Mouse (Mus musculus) embryonic facial prominence, embryonic 14.5 days (tissue): Measurements from ENCODE around the gene Daam1. TPM values are rescaled to one million over a fixed set of nuclear protein-coding genes. Genes with fewer than 3 reads are reported as not detected.
A peak's percentile ranks its signal among the peaks of the same experiment; 100 is the strongest.

Experiments
- ATAC-seq: fragments of 200-750 bp; cut with Nextera tagmentation; 2 replicates; pipeline ENCODE4 v1.8.0; 2017; ENCODE audit warnings: low read depth, moderate number of reproducible peaks, moderate TSS enrichment
- DNase-seq: peaks from one replicate; pipeline ENCODE4 v3.0.0-alpha.2; 2015; ENCODE audit warnings: low spot score
- H3K27ac ChIP-seq: fragments of 300-500 bp; sonication (generic); replicated peaks from 2 replicates; pipeline ENCODE4 v1.5.1; 2014; ENCODE audit warnings: low read depth, mild to moderate bottlenecking, low read length, moderate library complexity
- H3K27me3 ChIP-seq: fragments of 300-500 bp; sonication (generic); replicated peaks from 2 replicates; pipeline ENCODE4 v1.6.1; 2014; ENCODE audit warnings: low read length; ENCODE audit not compliant: control insufficient read depth, insufficient read depth
- H3K36me3 ChIP-seq: fragments of 300-500 bp; sonication (generic); 2 replicates; pipeline ENCODE4 v1.6.1; 2014; ENCODE audit warnings: low read length, mixed read lengths; ENCODE audit not compliant: control insufficient read depth, insufficient read depth
- H3K4me1 ChIP-seq: fragments of 300-500 bp; sonication (generic); 2 replicates; pipeline ENCODE4 v1.6.1; 2014; ENCODE audit warnings: antibody characterized with exemption, low read length; ENCODE audit not compliant: control insufficient read depth, insufficient read depth
- H3K4me2 ChIP-seq: fragments of 300-500 bp; sonication (generic); 2 replicates; pipeline ENCODE4 v1.6.1; 2014; ENCODE audit warnings: low read depth, mild to moderate bottlenecking, low read length, moderate library complexity, mixed read lengths
- H3K4me3 ChIP-seq: fragments of 300-500 bp; sonication (generic); 2 replicates; pipeline ENCODE4 v1.5.1; 2014; ENCODE audit warnings: low read depth, mild to moderate bottlenecking, low read length
- H3K9ac ChIP-seq: fragments of 300-500 bp; sonication (generic); 2 replicates; pipeline ENCODE4 v1.6.1; 2014; ENCODE audit warnings: low read depth, mild to moderate bottlenecking, low read length, moderate library complexity, mixed read lengths
- H3K9me3 ChIP-seq: fragments of 300-500 bp; sonication (generic); 2 replicates; pipeline ENCODE4 v1.6.1; 2016; ENCODE audit warnings: low read length; ENCODE audit not compliant: control insufficient read depth
- WGBS: fragments of 180-500 bp; shearing (Covaris S2); extraction: QIAGEN DNeasy Blood & Tissue Kit; methylation state at CpG from one replicate; pipeline ENCODE4 v1.1.7; 2014; 5-methylcytosine and 5-hydroxymethylcytosine counted together
- polyA plus RNA-seq: library from polyadenylated mRNA; unstranded; fragments of >200 nt; fragmentation: Nextera tagmentation; extraction: Ambion mirVana; gene quantifications from 2 replicates; pipeline ENCODE4 v1.2.1, GENCODE M21; 2014

Gene Daam1
- polyA plus RNA-seq, 1 experiment from 2014 or later: 11.0 TPM

- Histone ChIP-seq H3K27me3 (no peaks in the 10 kb centered on the region), H3K36me3 (no peaks in the 10 kb centered on the region), H3K9ac (no peak overlapping the region), H3K9me3 (no peaks in the 10 kb centered on the region), H3K4me3 (no peak overlapping the region), H3K27ac (no peak overlapping the region), H3K4me2 (peak overlapping the region; percentile 7), H3K4me1 (peaks cover 31% of the 10 kb centered on the region; the same call in 1 of the 2 replicates)
- ATAC-seq (peak; percentile 61; the same call in 1 of the 2 replicates), DNase-seq (peak; percentile 72)
- 3% methylated on average over 7 of the region's 7 CpGs for WGBS
These were observed 34.4 kb upstream of the Daam1 start for GRCm38 (mm10) chr12:71796517-71796916.

DNA sequence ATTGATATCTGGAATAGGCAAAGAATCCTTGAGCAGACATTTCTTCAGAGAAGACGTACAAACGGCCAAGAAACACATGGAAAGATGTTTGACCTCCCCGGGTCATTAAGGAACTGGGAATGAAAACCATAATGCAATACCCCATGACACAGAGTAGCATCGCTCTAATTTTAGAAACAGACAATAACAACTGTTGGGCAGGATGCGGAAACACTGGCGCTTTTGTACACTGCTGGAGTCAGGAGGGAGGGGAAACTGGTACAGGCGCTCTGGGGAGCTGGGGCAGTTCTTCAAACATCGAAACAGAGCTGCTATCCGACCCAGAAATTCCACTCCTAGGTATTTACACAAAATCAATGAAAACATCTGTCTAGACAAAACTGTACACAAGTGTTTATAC is 23.6 kb upstream of the Daam1 start:
- 42% methylated on average over 9 of the region's 9 CpGs for WGBS
- Histone ChIP-seq H3K4me3 (no peak overlapping the region), H3K9ac (no peak overlapping the region), H3K4me1 (peaks cover 6% of the 10 kb centered on the region; the same call in 1 of the 2 replicates), H3K9me3 (no peaks in the 10 kb centered on the region), H3K27ac (0 out of 2 replicates have a peak overlapping the region, but pooled peaks have one; percentile 18), H3K36me3 (no peaks in the 10 kb centered on the region), H3K27me3 (no peaks in the 10 kb centered on the region), H3K4me2 (no peak overlapping the region)
- DNase-seq (no peak), ATAC-seq (peak; percentile 50; the same call in 1 of the 2 replicates)

- Histone ChIP-seq H3K4me3 (no peak overlapping the region), H3K4me2 (no peak overlapping the region), H3K4me1 (peaks cover 6% of the 10 kb centered on the region; the same call in 1 of the 2 replicates), H3K36me3 (no peaks in the 10 kb centered on the region), H3K27ac (no peak overlapping the region), H3K9ac (no peak overlapping the region), H3K27me3 (no peaks in the 10 kb centered on the region), H3K9me3 (no peaks in the 10 kb centered on the region)
- no peak for DNase-seq
- no peak for ATAC-seq
- 74% methylated on average over 9 of the region's 9 CpGs for WGBS
These were observed 22.2 kb upstream of the Daam1 start for GRCm38 (mm10) chr12:71808631-71809030.

DNA sequence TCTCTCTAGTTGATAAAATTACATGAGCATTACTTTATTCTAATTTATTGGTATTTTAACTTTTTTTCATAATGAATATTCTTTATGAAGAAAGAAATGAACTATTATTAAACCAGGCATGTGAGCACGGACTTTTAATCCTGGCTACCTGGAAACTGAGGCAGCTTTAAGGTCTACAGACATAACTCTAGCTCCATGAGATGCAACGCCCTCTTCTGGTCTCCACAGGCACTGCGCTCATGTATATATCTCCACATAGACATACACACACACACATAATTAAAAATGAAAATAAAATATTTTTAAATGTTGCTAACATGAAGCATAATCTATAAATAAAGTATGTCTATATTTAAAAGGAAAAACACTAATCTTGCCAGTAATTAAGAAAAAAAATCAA is 21.3 kb upstream of the Daam1 start:
- no peak for ATAC-seq
- DNase-seq: no peak
- no peaks in the 10 kb centered on the region for H3K27me3 ChIP-seq
- H3K27ac ChIP-seq: no peak overlapping the region
- H3K36me3 ChIP-seq: no peaks in the 10 kb centered on the region
- no peak overlapping the region for H3K4me2 ChIP-seq
- H3K9me3 ChIP-seq: no peaks in the 10 kb centered on the region
- H3K4me3 ChIP-seq: no peak overlapping the region
- 89% methylated on average over 3 of the region's 3 CpGs for WGBS
- peaks cover 6% of the 10 kb centered on the region; the same call in 1 of the 2 replicates for H3K4me1 ChIP-seq
- no peak overlapping the region for H3K9ac ChIP-seq

GRCm38 (mm10) chr12:71812567-71812966 is 18.3 kb upstream of the Daam1 start:
- Histone ChIP-seq H3K9ac (no peak overlapping the region), H3K27me3 (no peaks in the 10 kb centered on the region), H3K9me3 (no peaks in the 10 kb centered on the region), H3K36me3 (no peaks in the 10 kb centered on the region), H3K4me2 (no peak overlapping the region), H3K27ac (no peak overlapping the region), H3K4me3 (no peak overlapping the region), H3K4me1 (peaks cover 1% of the 10 kb centered on the region; the same call in 1 of the 2 replicates)
- ATAC-seq: no peak
- 86% methylated on average over 14 of the region's 14 CpGs for WGBS
- DNase-seq: no peak

- H3K4me2 ChIP-seq: no peak overlapping the region
- H3K4me3 ChIP-seq: no peak overlapping the region
- no peaks in the 10 kb centered on the region for H3K9me3 ChIP-seq
- 91% methylated on average over 9 of the region's 9 CpGs for WGBS
- no peaks in the 10 kb centered on the region for H3K27me3 ChIP-seq
- no peaks in the 10 kb centered on the region for H3K36me3 ChIP-seq
- ATAC-seq: no peak
- no peaks in the 10 kb centered on the region for H3K4me1 ChIP-seq
- H3K27ac ChIP-seq: no peak overlapping the region
- no peak for DNase-seq
- no peak overlapping the region for H3K9ac ChIP-seq
These were observed 17.6 kb upstream of the Daam1 start for GRCm38 (mm10) chr12:71813251-71813650.

GRCm38 (mm10) chr12:71813761-71814160 is 17.1 kb upstream of the Daam1 start:
- H3K4me1 ChIP-seq: no peaks in the 10 kb centered on the region
- DNase-seq (no peak), ATAC-seq (no peak)
- H3K27ac ChIP-seq: no peak overlapping the region
- WGBS: 56% methylated on average over 7 of the region's 7 CpGs
- H3K36me3 ChIP-seq: no peaks in the 10 kb centered on the region
- no peak overlapping the region for H3K9ac ChIP-seq
- H3K9me3 ChIP-seq: no peaks in the 10 kb centered on the region
- no peak overlapping the region for H3K4me2 ChIP-seq
- no peak overlapping the region for H3K4me3 ChIP-seq
- H3K27me3 ChIP-seq: no peaks in the 10 kb centered on the region

DNA sequence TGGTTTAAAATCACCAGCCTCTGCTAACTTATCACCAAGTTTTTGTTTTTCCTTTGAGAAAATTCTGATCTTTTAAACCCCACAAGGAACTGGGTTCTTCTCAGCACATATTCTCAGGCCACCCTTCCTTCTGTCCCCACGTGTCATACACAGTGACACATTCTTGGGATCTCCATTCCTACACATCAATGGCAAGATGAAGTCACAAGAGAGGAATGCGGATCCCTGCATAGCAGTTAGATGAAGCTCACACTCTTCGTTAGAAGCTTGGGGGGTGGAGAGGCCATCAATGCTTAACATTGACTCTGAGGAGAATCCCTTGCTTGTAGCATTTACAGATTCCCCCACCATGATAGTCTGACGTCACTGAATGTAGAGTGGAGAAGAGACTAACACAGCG is 10.8 kb upstream of the Daam1 start:
- Histone ChIP-seq H3K4me1 (no peaks in the 10 kb centered on the region), H3K27ac (no peak overlapping the region), H3K36me3 (no peaks in the 10 kb centered on the region), H3K9me3 (no peaks in the 10 kb centered on the region), H3K4me3 (no peak overlapping the region), H3K27me3 (no peaks in the 10 kb centered on the region), H3K4me2 (no peak overlapping the region), H3K9ac (no peak overlapping the region)
- ATAC-seq (no peak), DNase-seq (no peak)
- 77% methylated on average over 5 of the region's 5 CpGs for WGBS

DNA sequence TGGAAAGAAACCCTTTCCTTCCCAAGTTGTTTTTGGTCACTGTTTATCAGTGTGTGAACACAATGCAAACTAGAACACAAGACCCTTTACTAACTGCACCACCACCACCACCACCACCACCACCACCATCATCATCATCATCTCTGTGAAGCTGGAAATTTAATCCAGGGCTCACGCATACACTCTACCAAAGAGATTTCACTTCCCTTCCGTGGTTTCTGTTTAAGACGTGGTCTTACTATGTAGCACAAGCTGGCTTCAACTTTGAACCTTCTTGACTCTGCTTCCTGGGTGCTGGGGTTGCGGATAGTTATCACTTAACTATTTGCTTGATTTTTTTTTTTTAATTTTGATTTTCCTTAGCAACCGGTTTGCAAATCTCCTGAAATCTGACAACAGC is 9.6 kb upstream of the Daam1 start:
- 85% methylated on average over 5 of the region's 5 CpGs for WGBS
- no peak for ATAC-seq

More for the DNA sequence above, 9.6 kb upstream of the Daam1 start:
- H3K9ac ChIP-seq: no peak overlapping the region
- no peak overlapping the region for H3K27ac ChIP-seq
- no peaks in the 10 kb centered on the region for H3K27me3 ChIP-seq
- no peaks in the 10 kb centered on the region for H3K4me1 ChIP-seq
- no peak overlapping the region for H3K4me3 ChIP-seq
- no peak overlapping the region for H3K4me2 ChIP-seq
- no peaks in the 10 kb centered on the region for H3K36me3 ChIP-seq
- DNase-seq: no peak
- H3K9me3 ChIP-seq: no peaks in the 10 kb centered on the region
